Mouse (Mus musculus): ENCODE measurements around the gene Gm28168. TPM values are rescaled to one million over a fixed set of nuclear protein-coding genes. Genes with fewer than 3 reads are reported as not detected.
"Not testable (repeated sequence)": the region's sequence is repeated elsewhere in the genome, so short reads cannot be mapped to it uniquely, and the experiment has no call there.

The Gm28168 gene
- polyA plus RNA-seq (2016; fragmentation: Nextera tagmentation; extraction: Ambion mirVana): not detected in 2 replicates

- H3K4me3 ChIP-seq; H3K9me3 ChIP-seq (replicated peaks); H3K36me3 ChIP-seq; H3K4me1 ChIP-seq; ATAC-seq; H3K27me3 ChIP-seq (replicated peaks); H3K27ac ChIP-seq; H3K9ac ChIP-seq; H3K4me2 ChIP-seq: not testable (repeated sequence)
- WGBS (ENCODE audit: insufficient replicate concordance): 23% methylated on average over 1 of the region's 1 CpGs
These were observed at the start of gene Gm28168 for GRCm38 (mm10) chr1:117927715-117928114. Gm28168 (plus strand) TSS chr1:117928015.

GRCm38 (mm10) chr1:117965639-117966038, 37.8 kb downstream of the Gm28168 start, which contains the start of gene Gm7145:
Gm7145 (plus strand) TSS chr1:117965939.
- no peak within 1 kb of the TSS for H3K4me3 ChIP-seq
- no peak within 1 kb of the TSS for H3K27ac ChIP-seq
- no peaks in the 10 kb centered on the region for H3K36me3 ChIP-seq
- H3K4me1 ChIP-seq: no peaks in the 10 kb centered on the region
- no peak within 1 kb of the TSS for H3K9ac ChIP-seq
- WGBS (ENCODE audit: insufficient replicate concordance): 58% methylated on average over 4 of the region's 4 CpGs
- ATAC-seq: no peak
- no peaks in the 10 kb centered on the region for H3K9me3 ChIP-seq (replicated peaks)
- no peaks in the 10 kb centered on the region for H3K27me3 ChIP-seq (replicated peaks)
- H3K4me2 ChIP-seq: no peak within 1 kb of the TSS

Other genes starting within 250 kb of the Gm28168 start
- gene Gm28363, start 230.9 kb upstream of the Gm28168 start, polyA plus RNA-seq (2016; fragmentation: Nextera tagmentation; extraction: Ambion mirVana): not detected in 2 replicates
- gene B020011L13Rik, start 146.9 kb upstream of the Gm28168 start, polyA plus RNA-seq (2016; fragmentation: Nextera tagmentation; extraction: Ambion mirVana): not detected in 2 replicates
- gene Gm28360, start 97.9 kb upstream of the Gm28168 start, polyA plus RNA-seq (2016; fragmentation: Nextera tagmentation; extraction: Ambion mirVana): not detected in 2 replicates
- not detected in 2 replicates for gene Gm7145, start 37.9 kb downstream of the Gm28168 start, polyA plus RNA-seq (2016; fragmentation: Nextera tagmentation; extraction: Ambion mirVana)
- 0.07 and 0.08 TPM in 2 replicates for gene Gm29106, start 248.5 kb downstream of the Gm28168 start, polyA plus RNA-seq (2016; fragmentation: Nextera tagmentation; extraction: Ambion mirVana)

Data from liver, embryonic 12.5 days (tissue).